Comparison of ENCODE assay signal across 8 mouse cellular contexts in genomic region chr5:138264207-138264578, GRCm38 (mm10). TPM values are rescaled to one million over a fixed set of nuclear protein-coding genes. Genes with fewer than 3 reads are reported as not detected.
DNase-seq lines count a peak whose midpoint lies in the region; ATAC-seq and TF ChIP-seq lines count a peak whose summit lies in the region.

No protein-coding gene starts in this region.

- no peak overlapping the region for H3K27ac ChIP-seq in liver, adult 2 months (replicated peaks; ENCODE audit: insufficient read depth, low read depth, low read length)
- peak overlapping the region; percentile 79 for H3K27ac ChIP-seq in embryonic facial prominence, embryonic 15.5 days (replicated peaks)
- H3K27ac ChIP-seq in intestine, postnatal 0 days (ENCODE audit: low read depth, low read length): no peak overlapping the region
- H3K27ac ChIP-seq in neural tube, embryonic 13.5 days (replicated peaks): peak overlapping the region; percentile 82

- peak overlapping the region; percentile 63 for H3K4me3 ChIP-seq in liver, adult 2 months (ENCODE audit: insufficient read depth, low read depth, low read length)
- H3K4me3 ChIP-seq in embryonic facial prominence, embryonic 15.5 days (replicated peaks): peak overlapping the region; percentile 89
- H3K4me3 ChIP-seq in intestine, postnatal 0 days (ENCODE audit: low read depth, low read length): peak overlapping the region; percentile 82
- peak overlapping the region; percentile 91 for H3K4me3 ChIP-seq in neural tube, embryonic 13.5 days

- TF ChIP-seq CTCF in liver, adult 2 months (IDR thresholded peaks at IDR 0.05; ENCODE audit: low read depth, low read length): no peak
- no peak for TF ChIP-seq CTCF in intestine, postnatal 0 days (IDR thresholded peaks at IDR 0.05; ENCODE audit: low read depth)

- 4% methylated on average over 6 of the region's 6 CpGs for WGBS in liver, adult 2 months
- 11% methylated on average over 6 of the region's 6 CpGs for WGBS in embryonic facial prominence, embryonic 15.5 days
- 10% methylated on average over 6 of the region's 6 CpGs for WGBS in intestine, postnatal 0 days
- WGBS in neural tube, embryonic 13.5 days: 16% methylated on average over 6 of the region's 6 CpGs

- DNase-seq in liver, adult 2 months (ENCODE audit: extremely low read depth, low read depth, low spot score): no peak
- DNase-seq in liver: no peak
- DNase-seq in urinary bladder, postnatal 36 days (ENCODE audit: low spot score in 2 of 2): no peak
- no peak for DNase-seq in right cerebral cortex, postnatal 4 days
- no peak for DNase-seq in thymus, postnatal 36 days

- H3K4me1 ChIP-seq in liver, adult 2 months (ENCODE audit: control insufficient read depth, insufficient read depth, low read length): peaks cover 7% of the 10 kb centered on the region
- peaks cover 23% of the 10 kb centered on the region for H3K4me1 ChIP-seq in embryonic facial prominence, embryonic 15.5 days
- 0 out of 2 replicates have a peak, but pooled peaks cover 4% of the 10 kb centered on the region for H3K4me1 ChIP-seq in intestine, postnatal 0 days (replicated peaks; ENCODE audit: control insufficient read depth, insufficient read depth, low read length)
- peaks cover 47% of the 10 kb centered on the region for H3K4me1 ChIP-seq in neural tube, embryonic 13.5 days (replicated peaks)

- no peak for TF ChIP-seq POLR2A in liver, adult 2 months (IDR thresholded peaks at IDR 0.05; ENCODE audit: extremely low read depth, insufficient read depth, low read length)

- no peaks in the 10 kb centered on the region for H3K9me3 ChIP-seq in embryonic facial prominence, embryonic 15.5 days (replicated peaks)
- no peaks in the 10 kb centered on the region for H3K9me3 ChIP-seq in intestine, postnatal 0 days (ENCODE audit: control insufficient read depth)
- H3K9me3 ChIP-seq in neural tube, embryonic 13.5 days: no peaks in the 10 kb centered on the region

- peak overlapping the region; percentile 90 for H3K4me2 ChIP-seq in embryonic facial prominence, embryonic 15.5 days (replicated peaks)
- peak overlapping the region; percentile 96 for H3K4me2 ChIP-seq in intestine, postnatal 0 days (replicated peaks; ENCODE audit: low read depth)
- H3K4me2 ChIP-seq in neural tube, embryonic 13.5 days: peak overlapping the region; percentile 96

- H3K9ac ChIP-seq in liver, adult 2 months (ENCODE audit: low read depth, low read length): peak overlapping the region; percentile 67; the same call in 1 of the 2 replicates
- H3K9ac ChIP-seq in embryonic facial prominence, embryonic 15.5 days: peak overlapping the region; percentile 89
- H3K9ac ChIP-seq in intestine, postnatal 0 days (ENCODE audit: low read depth, low read length): peak overlapping the region; percentile 92
- H3K9ac ChIP-seq in neural tube, embryonic 13.5 days: peak overlapping the region; percentile 98

- no peaks in the 10 kb centered on the region for H3K36me3 ChIP-seq in liver, adult 2 months (ENCODE audit: control insufficient read depth, insufficient read depth, low read length)
- peaks cover 42% of the 10 kb centered on the region for H3K36me3 ChIP-seq in embryonic facial prominence, embryonic 15.5 days
- peaks cover 27% of the 10 kb centered on the region for H3K36me3 ChIP-seq in intestine, postnatal 0 days (ENCODE audit: control insufficient read depth, insufficient read depth)
- peaks cover 49% of the 10 kb centered on the region for H3K36me3 ChIP-seq in neural tube, embryonic 13.5 days

- no peak for ATAC-seq in embryonic facial prominence, embryonic 15.5 days (ENCODE audit: insufficient number of reproducible peaks, low FRiP score, low TSS enrichment, low read depth)
- ATAC-seq in intestine, postnatal 0 days: no peak
- 0 out of 2 replicates have a peak, but pooled peaks have one; percentile 8 for ATAC-seq in neural tube, embryonic 13.5 days (ENCODE audit: low read depth)

- H3K27me3 ChIP-seq in liver, adult 2 months (ENCODE audit: control insufficient read depth, insufficient read depth, low read length): no peaks in the 10 kb centered on the region; the same call in 1 of the 2 replicates
- H3K27me3 ChIP-seq in embryonic facial prominence, embryonic 15.5 days: no peaks in the 10 kb centered on the region
- no peaks in the 10 kb centered on the region for H3K27me3 ChIP-seq in intestine, postnatal 0 days (replicated peaks; ENCODE audit: control insufficient read depth, insufficient read depth, low read length)
- no peaks in the 10 kb centered on the region for H3K27me3 ChIP-seq in neural tube, embryonic 13.5 days

- H3K79me2 ChIP-seq in liver, adult 2 months (ENCODE audit: control insufficient read depth, insufficient read depth, low read length): no peaks in the 10 kb centered on the region

RNA-seq across cellular contexts. Expression of gene BC037034, which starts 0.4 kb away (rescaled TPM):
- total RNA-seq in liver, adult 2 months (2014; rRNA removed): 3.1 and 3.2 TPM in 2 replicates
- 16.8 and 24.1 TPM in 2 replicates for polyA plus RNA-seq in liver, adult 2 months (2012; rRNA removed)
- polyA plus RNA-seq in embryonic facial prominence, embryonic 15.5 days (2015; fragmentation: Nextera tagmentation; extraction: Ambion mirVana): 7.4 and 7.7 TPM in 2 replicates
- polyA plus RNA-seq in intestine, postnatal 0 days (2015; fragmentation: Nextera tagmentation; extraction: Ambion mirVana): 4.4 and 4.8 TPM in 2 replicates
- 17.3 and 18.3 TPM in 2 replicates for polyA plus RNA-seq in neural tube, embryonic 13.5 days (2015; fragmentation: Nextera tagmentation; extraction: Ambion mirVana)

RNA-seq across cellular contexts. Expression of gene Gal3st4, which starts 8.4 kb away (rescaled TPM):
- total RNA-seq in liver, adult 2 months (2014; rRNA removed): not detected in 2 replicates
- not detected in 2 replicates for polyA plus RNA-seq in liver, adult 2 months (2012; rRNA removed)
- 2.9 and 3.1 TPM in 2 replicates for polyA plus RNA-seq in embryonic facial prominence, embryonic 15.5 days (2015; fragmentation: Nextera tagmentation; extraction: Ambion mirVana)
- polyA plus RNA-seq in intestine, postnatal 0 days (2015; fragmentation: Nextera tagmentation; extraction: Ambion mirVana): 0.63 and 0.65 TPM in 2 replicates
- polyA plus RNA-seq in neural tube, embryonic 13.5 days (2015; fragmentation: Nextera tagmentation; extraction: Ambion mirVana): 3.2 TPM in 2 replicates

RNA-seq across cellular contexts. Expression of gene Lamtor4, which starts 8.9 kb away (rescaled TPM):
- total RNA-seq in liver, adult 2 months (2014; rRNA removed): 99.9 and 105 TPM in 2 replicates
- 177 and 206 TPM in 2 replicates for polyA plus RNA-seq in liver, adult 2 months (2012; rRNA removed)
- 72.6 and 72.7 TPM in 2 replicates for polyA plus RNA-seq in embryonic facial prominence, embryonic 15.5 days (2015; fragmentation: Nextera tagmentation; extraction: Ambion mirVana)
- 124 and 135 TPM in 2 replicates for polyA plus RNA-seq in intestine, postnatal 0 days (2015; fragmentation: Nextera tagmentation; extraction: Ambion mirVana)
- polyA plus RNA-seq in neural tube, embryonic 13.5 days (2015; fragmentation: Nextera tagmentation; extraction: Ambion mirVana): 89.7 and 94.5 TPM in 2 replicates

RNA-seq across cellular contexts. Expression of gene Gm43720, which starts 15.6 kb away (rescaled TPM):
- not detected in 2 replicates for total RNA-seq in liver, adult 2 months (2014; rRNA removed)
- not detected in 2 replicates for polyA plus RNA-seq in liver, adult 2 months (2012; rRNA removed)
- 0.12 and 0.13 TPM in 2 replicates for polyA plus RNA-seq in embryonic facial prominence, embryonic 15.5 days (2015; fragmentation: Nextera tagmentation; extraction: Ambion mirVana)
- polyA plus RNA-seq in intestine, postnatal 0 days (2015; fragmentation: Nextera tagmentation; extraction: Ambion mirVana): 0.07 TPM in 2 replicates
- polyA plus RNA-seq in neural tube, embryonic 13.5 days (2015; fragmentation: Nextera tagmentation; extraction: Ambion mirVana): 0.08 TPM in 1 of 2 replicates, not detected in the other

RNA-seq across cellular contexts. Expression of gene Gpc2, which starts 15.6 kb away (rescaled TPM):
- total RNA-seq in liver, adult 2 months (2014; rRNA removed): 0.09 TPM in 1 of 2 replicates, not detected in the other
- 0.15 and 0.18 TPM in 2 replicates for polyA plus RNA-seq in liver, adult 2 months (2012; rRNA removed)
- 24.7 and 30.0 TPM in 2 replicates for polyA plus RNA-seq in embryonic facial prominence, embryonic 15.5 days (2015; fragmentation: Nextera tagmentation; extraction: Ambion mirVana)
- polyA plus RNA-seq in intestine, postnatal 0 days (2015; fragmentation: Nextera tagmentation; extraction: Ambion mirVana): 1.4 TPM in 2 replicates
- polyA plus RNA-seq in neural tube, embryonic 13.5 days (2015; fragmentation: Nextera tagmentation; extraction: Ambion mirVana): 184 and 198 TPM in 2 replicates

Comparison
In these comparisons a context has a peak if more than half of its experiments do, and no peak if none do; other contexts are left out.
1. H3K27ac ChIP-seq: peak in embryonic facial prominence, embryonic 15.5 days (single experiment) and neural tube, embryonic 13.5 days (single experiment); none in liver, adult 2 months (single experiment) and intestine, postnatal 0 days (single experiment).
2. Peak in every context shown above with its lines, with median percentiles within 50 percentile points of each other: H3K4me3 ChIP-seq, H3K9ac ChIP-seq and H3K4me2 ChIP-seq.